Mouse (Mus musculus): Measurements from ENCODE around the gene Usp30.

Gene Usp30

DNA sequence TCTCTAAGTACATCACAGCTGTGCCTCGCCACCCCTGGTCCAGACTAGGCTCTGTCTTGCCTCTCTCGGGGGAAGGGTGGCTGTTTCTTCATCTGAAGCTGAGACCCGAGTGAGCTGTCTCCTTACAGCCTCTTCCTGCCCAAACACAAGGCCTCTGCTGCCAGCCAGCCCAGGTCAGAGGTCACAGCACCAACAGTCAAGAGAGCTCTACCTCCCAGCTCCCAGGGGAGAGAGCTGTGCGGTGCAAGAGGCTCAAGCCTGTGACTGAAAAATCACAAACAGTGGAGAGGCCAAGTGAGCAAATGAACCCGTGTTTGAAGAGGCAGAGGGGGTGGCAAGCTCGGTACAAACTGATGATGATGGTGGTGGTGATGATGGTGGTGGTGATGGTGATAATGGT lies 1.3 kb downstream of the Usp30 start:
- DNase-seq (ENCODE audit: low spot score) = no peak

- DNase-seq (ENCODE audit: low spot score) = no peak
Measured at GRCm38 (mm10) chr5:114067543-114067942, 2.3 kb downstream of the Usp30 start.

GRCm38 (mm10) chr5:114067982-114068381 lies 2.7 kb downstream of the Usp30 start:
- no peak for DNase-seq (ENCODE audit: low spot score)

DNA sequence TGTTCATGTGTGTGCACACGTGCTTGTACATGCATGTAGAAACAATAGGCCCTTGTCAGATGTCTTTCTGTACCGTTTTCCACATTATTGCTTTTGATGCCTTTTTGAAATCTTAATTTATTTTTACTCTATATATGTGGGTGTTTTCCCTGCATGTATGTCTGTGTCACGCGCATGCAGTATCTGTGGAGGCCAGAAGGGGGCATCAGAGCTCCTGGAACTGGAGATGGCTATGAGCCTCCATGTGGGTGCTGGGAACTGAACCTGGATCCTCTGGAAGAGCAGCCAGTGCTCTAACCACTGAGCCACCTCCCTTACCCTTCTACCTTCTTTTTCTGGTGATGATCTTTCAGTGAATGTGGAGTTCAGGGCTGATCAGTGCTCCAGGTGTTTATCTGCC lies 5.6 kb downstream of the Usp30 start:
- no peak for DNase-seq (ENCODE audit: low spot score)

- no peak for DNase-seq (ENCODE audit: low spot score)
Measured at GRCm38 (mm10) chr5:114072262-114072661, 7.0 kb downstream of the Usp30 start.

DNA sequence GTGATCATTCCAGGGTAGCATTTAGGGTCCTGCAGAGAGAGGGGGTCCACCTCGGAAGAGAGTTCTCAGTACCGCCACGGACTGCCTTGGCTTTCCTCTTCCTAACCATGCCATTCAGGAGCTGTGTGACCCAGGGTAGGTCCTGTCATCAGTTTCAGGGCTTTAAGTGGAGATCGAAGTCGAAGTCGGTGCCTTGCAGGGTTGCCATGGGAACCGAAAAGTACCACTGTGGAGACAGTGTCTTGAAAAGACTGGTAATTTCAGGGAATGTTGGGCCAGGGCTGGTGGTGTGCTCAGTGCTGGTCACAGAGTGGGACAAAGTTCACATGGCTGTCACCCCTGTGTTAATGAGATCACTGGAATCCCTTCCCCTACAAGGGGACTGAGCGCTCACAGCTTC lies 11.7 kb downstream of the Usp30 start:
- DNase-seq (ENCODE audit: low spot score) = no peak

- no peak for DNase-seq (ENCODE audit: low spot score)
Measured at GRCm38 (mm10) chr5:114085501-114085900, 20.2 kb downstream of the Usp30 start.

- no peak for DNase-seq (ENCODE audit: low spot score)
Measured at GRCm38 (mm10) chr5:114087875-114088480, 22.7 kb downstream of the Usp30 start.

DNA sequence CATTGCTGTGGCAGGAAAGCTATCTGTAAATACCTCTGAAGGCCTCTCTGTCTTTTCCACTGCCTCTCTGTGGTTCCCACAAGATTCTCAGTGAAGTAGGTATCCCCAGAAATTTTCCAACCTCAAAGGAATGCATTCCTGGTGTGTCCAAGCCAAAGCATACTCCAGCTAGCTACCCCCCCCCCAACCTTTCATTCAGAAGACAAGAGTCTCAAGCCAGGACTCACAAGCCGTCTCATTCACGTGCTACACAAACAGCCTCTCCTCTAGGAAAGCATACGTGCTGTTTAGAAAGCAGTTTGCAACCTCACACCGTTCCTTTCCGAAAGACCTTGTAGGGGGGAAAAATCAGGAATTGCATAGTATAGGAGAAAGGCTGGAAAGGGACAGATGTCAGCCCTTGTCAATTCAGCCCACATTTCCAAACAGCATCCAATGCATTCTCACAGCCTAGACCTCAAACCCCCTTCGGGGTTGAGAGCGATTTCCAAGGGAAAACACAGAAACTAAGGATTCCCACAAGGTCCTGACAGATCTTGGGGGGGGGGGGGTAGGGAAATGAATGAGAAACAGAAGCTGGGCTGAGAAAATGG lies 25.3 kb downstream of the Usp30 start:
- no peak for DNase-seq (ENCODE audit: low spot score)

- DNase-seq (ENCODE audit: low spot score) = peak; percentile 85
Measured at GRCm38 (mm10) chr5:114091057-114091807, 26.0 kb downstream of the Usp30 start, which contains the start of gene Svop. TSS of gene Svop (minus strand) at chr5:114091570.

GRCm38 (mm10) chr5:114099709-114100389 lies 34.6 kb downstream of the Usp30 start:
- DNase-seq (ENCODE audit: low spot score) = peak; percentile 92

- no peak for DNase-seq (ENCODE audit: low spot score)
Measured at GRCm38 (mm10) chr5:114100390-114101099, 35.3 kb downstream of the Usp30 start.

DNA sequence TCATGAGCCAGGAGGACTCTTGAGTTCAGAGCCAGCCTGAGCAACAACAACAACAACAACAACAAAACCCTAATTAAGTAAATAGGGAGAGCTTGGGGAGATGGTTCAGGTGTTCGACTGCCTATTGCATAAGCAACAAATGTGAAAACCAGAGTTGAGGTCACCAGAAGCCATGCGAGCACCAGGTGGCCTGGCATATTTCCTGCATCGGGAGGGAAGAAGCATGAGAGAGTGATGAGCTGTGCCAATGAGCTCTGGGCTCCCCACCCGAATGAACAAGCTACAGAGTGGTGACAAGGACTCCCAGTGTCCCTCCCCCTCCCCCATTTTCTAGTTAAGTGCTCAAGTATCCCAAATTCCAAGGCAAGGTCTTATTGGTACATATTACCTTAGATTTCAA lies 36.6 kb downstream of the Usp30 start:
- DNase-seq (ENCODE audit: low spot score) = no peak

- DNase-seq (ENCODE audit: low spot score) = no peak
Measured at GRCm38 (mm10) chr5:114102807-114103206, 37.5 kb downstream of the Usp30 start.

GRCm38 (mm10) chr5:114106391-114106935 lies 41.2 kb downstream of the Usp30 start:
- DNase-seq (ENCODE audit: low spot score) = no peak

GRCm38 (mm10) chr5:114113334-114113733 lies 48.1 kb downstream of the Usp30 start:
- no peak for DNase-seq (ENCODE audit: low spot score)

DNA sequence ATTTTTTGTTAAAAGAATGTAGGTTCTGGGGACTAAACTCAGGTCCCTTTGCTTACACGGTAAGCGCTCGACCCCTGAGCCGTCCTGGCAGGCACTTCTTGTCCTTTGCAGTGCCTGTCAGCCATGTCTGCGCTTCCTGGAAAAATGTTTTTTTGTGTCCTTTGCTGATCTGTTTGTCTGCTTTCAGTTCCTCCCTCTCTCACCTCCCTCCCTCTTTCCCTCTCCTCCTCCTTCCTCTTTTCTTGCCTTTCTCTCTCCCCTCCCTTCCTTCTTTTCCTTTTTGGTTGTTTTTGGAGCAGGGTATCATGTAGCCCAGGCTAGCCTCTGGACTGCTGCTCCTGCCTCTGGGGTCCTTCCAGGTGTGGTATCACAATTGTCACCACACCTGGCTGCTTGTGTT lies 49.8 kb downstream of the Usp30 start:
- no peak for DNase-seq (ENCODE audit: low spot score)

- DNase-seq (ENCODE audit: low spot score) = no peak
Measured at GRCm38 (mm10) chr5:114116586-114116985, 51.3 kb downstream of the Usp30 start.

GRCm38 (mm10) chr5:114119806-114120205 lies 54.5 kb downstream of the Usp30 start:
- no peak for DNase-seq (ENCODE audit: low spot score)

- DNase-seq (ENCODE audit: low spot score) = no peak
Measured at GRCm38 (mm10) chr5:114126008-114126407, 60.7 kb downstream of the Usp30 start.

DNA sequence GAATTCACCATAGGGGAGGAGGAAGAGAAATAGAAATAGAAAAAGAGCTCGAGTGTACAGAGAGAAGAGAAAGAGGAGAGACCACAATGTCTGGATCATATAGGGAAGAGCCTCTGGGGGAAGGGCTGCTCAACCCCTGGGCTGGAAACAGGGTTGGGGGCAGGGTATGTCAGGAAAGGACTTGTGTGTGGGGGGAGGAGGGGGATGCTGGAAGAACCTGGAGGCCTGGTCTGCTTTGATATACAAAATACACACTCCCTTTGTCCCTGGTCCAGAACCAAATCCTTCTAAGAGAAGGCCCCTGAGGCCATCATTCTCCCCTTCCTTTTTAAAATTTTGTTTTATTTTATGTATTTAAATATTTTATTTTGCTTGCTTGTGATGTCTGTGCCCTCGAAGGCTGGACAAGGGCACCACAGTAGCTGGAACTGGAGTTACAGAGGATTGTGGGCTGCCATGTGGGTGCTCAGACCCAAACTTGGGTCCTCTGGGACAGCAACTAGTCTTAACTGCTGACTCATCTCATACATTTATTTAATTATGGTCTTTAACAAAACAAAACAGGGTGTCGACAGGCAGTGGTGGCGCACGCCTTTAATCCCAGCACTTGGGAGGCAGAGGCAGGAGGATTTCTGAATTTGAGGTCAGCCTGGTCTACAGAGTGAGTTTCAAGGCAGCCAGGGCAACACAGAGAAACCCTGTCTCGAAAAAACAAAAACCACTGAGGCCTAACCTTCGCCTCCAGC lies 61.4 kb downstream of the Usp30 start:
- no peak for DNase-seq (ENCODE audit: low spot score)
